Mouse (Mus musculus) brain, embryonic 14.5 days (tissue): ENCODE results near the gene Higd1c.

ENCODE experiments used
- CTCF ChIP-seq: fragments of 200-500 bp; IDR thresholded peaks from 2 replicates; pipeline ENCODE4 v1.5.1; 2012; ENCODE audit warnings: inconsistent platforms, mild to moderate bottlenecking, moderate library complexity, borderline replicate concordance; ENCODE audit not compliant: insufficient read depth, insufficient read length; ENCODE audit errors: extremely low read depth
- POLR2A ChIP-seq: fragments of 200-500 bp; IDR thresholded peaks from 2 replicates; pipeline ENCODE4 v1.6.1; 2012; ENCODE audit warnings: mild to moderate bottlenecking, inconsistent platforms, borderline replicate concordance; ENCODE audit not compliant: poor library complexity, insufficient read depth, insufficient read length, severe bottlenecking; ENCODE audit errors: extremely low read depth

DNA sequence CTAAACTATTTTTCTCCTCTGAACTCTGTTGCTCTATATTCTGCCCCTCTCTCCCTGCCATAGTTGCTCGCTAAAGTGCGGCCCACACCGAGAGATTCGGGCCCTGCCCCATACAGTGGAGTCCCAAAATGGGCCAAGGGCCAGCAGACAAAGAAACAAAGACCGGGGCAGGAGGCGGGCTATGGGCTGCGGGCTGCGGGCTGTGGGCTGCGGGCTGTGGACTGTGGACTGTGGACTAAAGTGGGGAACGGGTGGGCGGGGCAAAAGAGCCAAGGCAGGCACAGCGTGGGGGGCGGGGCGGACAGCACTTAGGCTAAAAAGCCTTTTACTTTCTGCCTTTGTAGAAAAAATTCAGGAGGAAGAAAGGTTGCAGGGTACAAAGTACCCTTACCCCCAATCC, 17.6 kb upstream of the Higd1c start:
- TF ChIP-seq POLR2A (no peak), CTCF (no peak)
